Mouse (Mus musculus) kidney, embryonic 14.5 days (tissue): ENCODE data around the gene Schip1. TPM values are rescaled to one million over a fixed set of nuclear protein-coding genes. Genes with fewer than 3 reads are reported as not detected.
A peak's percentile ranks its signal among the peaks of the same experiment; 100 is the strongest.

Experiments
- ATAC-seq: fragments of 200-750 bp; cut with Nextera tagmentation; 2 replicates; pipeline ENCODE4 v1.8.0; 2017; ENCODE audit warnings: moderate number of reproducible peaks, mild to moderate bottlenecking, moderate TSS enrichment, moderate library complexity; ENCODE audit not compliant: low FRiP score, low TSS enrichment
- H3K27ac ChIP-seq: fragments of 300-500 bp; sonication (generic); 2 replicates; pipeline ENCODE4 v1.5.1; 2014; ENCODE audit warnings: low read depth, mild to moderate bottlenecking, low read length, moderate library complexity, mixed read lengths
- H3K27me3 ChIP-seq: fragments of 300-500 bp; sonication (generic); 2 replicates; pipeline ENCODE4 v1.6.1; 2014; ENCODE audit warnings: mild to moderate bottlenecking, low read length; ENCODE audit not compliant: control insufficient read depth, insufficient read depth
- H3K36me3 ChIP-seq: fragments of 300-500 bp; sonication (generic); 2 replicates; pipeline ENCODE4 v1.6.1; 2014; ENCODE audit warnings: low read length, mixed read lengths; ENCODE audit not compliant: control insufficient read depth, insufficient read depth
- H3K4me1 ChIP-seq: fragments of 300-500 bp; sonication (generic); 2 replicates; pipeline ENCODE4 v1.6.1; 2014; ENCODE audit warnings: low read length, mixed read lengths; ENCODE audit not compliant: control insufficient read depth, insufficient read depth
- H3K4me2 ChIP-seq: fragments of 300-500 bp; sonication (generic); replicated peaks from 2 replicates; pipeline ENCODE4 v1.6.1; 2014; ENCODE audit warnings: low read depth, mild to moderate bottlenecking, low read length
- H3K4me3 ChIP-seq: fragments of 300-500 bp; sonication (generic); 2 replicates; pipeline ENCODE4 v1.5.1; 2014; ENCODE audit warnings: mild to moderate bottlenecking, low read length
- H3K9ac ChIP-seq: fragments of 300-500 bp; sonication (generic); 2 replicates; pipeline ENCODE4 v1.6.1; 2014; ENCODE audit warnings: low read depth, mild to moderate bottlenecking, low read length, moderate library complexity
- H3K9me3 ChIP-seq: fragments of 300-500 bp; sonication (generic); 2 replicates; pipeline ENCODE4 v1.6.1; 2016; ENCODE audit warnings: low read length; ENCODE audit not compliant: control insufficient read depth
- WGBS: fragments of 180-500 bp; shearing (Covaris S2); extraction: QIAGEN DNeasy Blood & Tissue Kit; methylation state at CpG from one replicate; pipeline ENCODE4 v1.1.7; 2014; 5-methylcytosine and 5-hydroxymethylcytosine counted together
- polyA plus RNA-seq: library from polyadenylated mRNA; unstranded; fragments of >200 nt; fragmentation: Nextera tagmentation; extraction: Ambion mirVana; gene quantifications from 2 replicates; pipeline ENCODE4 v1.2.1, GENCODE M21; 2014

Schip1 gene
- polyA plus RNA-seq, 1 experiment from 2014 or later, result 50.1 TPM

GRCm38 (mm10) chr3:68534571-68535051 lies 470.0 kb downstream of the Schip1 start:
- H3K9me3 ChIP-seq, result no peaks in the 10 kb centered on the region
- 33% methylated on average over 5 of the region's 7 CpGs for WGBS
- no peaks in the 10 kb centered on the region for H3K36me3 ChIP-seq
- no peaks in the 10 kb centered on the region for H3K27me3 ChIP-seq
- H3K27ac ChIP-seq, result peak overlapping the region; percentile 17; the same call in 1 of the 2 replicates
- no peak overlapping the region for H3K4me3 ChIP-seq
- ATAC-seq, result peak; percentile 46; the same call in 1 of the 2 replicates
- H3K4me1 ChIP-seq, result peaks cover 3% of the 10 kb centered on the region; the same call in 1 of the 2 replicates
- no peak overlapping the region for H3K9ac ChIP-seq
- H3K4me2 ChIP-seq, result no peak overlapping the region

- Histone ChIP-seq H3K4me2 (no peak overlapping the region), H3K27me3 (no peaks in the 10 kb centered on the region), H3K4me3 (no peak overlapping the region), H3K27ac (peak overlapping the region; percentile 17; the same call in 1 of the 2 replicates), H3K36me3 (no peaks in the 10 kb centered on the region), H3K9me3 (no peaks in the 10 kb centered on the region), H3K4me1 (peaks cover 3% of the 10 kb centered on the region; the same call in 1 of the 2 replicates), H3K9ac (no peak overlapping the region)
- 85% methylated on average over 7 of the region's 7 CpGs for WGBS
- ATAC-seq, result no peak
Measured at GRCm38 (mm10) chr3:68535160-68535728, 470.6 kb downstream of the Schip1 start.

GRCm38 (mm10) chr3:68536071-68536470 lies 471.5 kb downstream of the Schip1 start:
- WGBS, result 67% methylated on average over 3 of the region's 3 CpGs
- no peaks in the 10 kb centered on the region for H3K9me3 ChIP-seq
- H3K27ac ChIP-seq, result no peak overlapping the region
- no peak overlapping the region for H3K4me3 ChIP-seq
- H3K36me3 ChIP-seq, result no peaks in the 10 kb centered on the region
- no peak overlapping the region for H3K9ac ChIP-seq
- no peaks in the 10 kb centered on the region for H3K27me3 ChIP-seq
- ATAC-seq, result no peak
- H3K4me1 ChIP-seq, result peaks cover 3% of the 10 kb centered on the region; the same call in 1 of the 2 replicates
- no peak overlapping the region for H3K4me2 ChIP-seq

- no peak overlapping the region for H3K9ac ChIP-seq
- no peaks in the 10 kb centered on the region for H3K9me3 ChIP-seq
- no peak overlapping the region for H3K4me3 ChIP-seq
- ATAC-seq, result no peak
- H3K27me3 ChIP-seq, result no peaks in the 10 kb centered on the region
- WGBS, result 87% methylated on average over 8 of the region's 8 CpGs
- no peak overlapping the region for H3K4me2 ChIP-seq
- no peaks in the 10 kb centered on the region for H3K4me1 ChIP-seq
- no peaks in the 10 kb centered on the region for H3K36me3 ChIP-seq
- no peak overlapping the region for H3K27ac ChIP-seq
Measured at GRCm38 (mm10) chr3:68541688-68542087, 477.1 kb downstream of the Schip1 start.

- Histone ChIP-seq H3K4me2 (peak overlapping the region; percentile 37), H3K27ac (no peak overlapping the region), H3K27me3 (no peaks in the 10 kb centered on the region), H3K9ac (no peak overlapping the region), H3K36me3 (no peaks in the 10 kb centered on the region), H3K9me3 (no peaks in the 10 kb centered on the region), H3K4me1 (no peaks in the 10 kb centered on the region), H3K4me3 (peak overlapping the region; percentile 21; the same call in 1 of the 2 replicates)
- 6% methylated on average over 7 of the region's 7 CpGs for WGBS
- peak; percentile 90 for ATAC-seq
Measured at GRCm38 (mm10) chr3:68542944-68543501, 478.4 kb downstream of the Schip1 start.

- no peak; the same call in 1 of the 2 replicates for ATAC-seq
- no peaks in the 10 kb centered on the region for H3K36me3 ChIP-seq
- H3K9ac ChIP-seq, result no peak overlapping the region
- no peak overlapping the region for H3K4me2 ChIP-seq
- 58% methylated on average over 7 of the region's 7 CpGs for WGBS
- no peaks in the 10 kb centered on the region for H3K4me1 ChIP-seq
- no peak overlapping the region for H3K4me3 ChIP-seq
- no peak overlapping the region for H3K27ac ChIP-seq
- no peaks in the 10 kb centered on the region for H3K9me3 ChIP-seq
- no peaks in the 10 kb centered on the region for H3K27me3 ChIP-seq
Measured at GRCm38 (mm10) chr3:68544811-68545210, 480.2 kb downstream of the Schip1 start.

- ATAC-seq, result no peak
- Histone ChIP-seq H3K9me3 (no peaks in the 10 kb centered on the region), H3K9ac (no peak overlapping the region), H3K4me1 (no peaks in the 10 kb centered on the region), H3K4me3 (no peak overlapping the region), H3K36me3 (no peaks in the 10 kb centered on the region), H3K4me2 (no peak overlapping the region), H3K27ac (no peak overlapping the region), H3K27me3 (no peaks in the 10 kb centered on the region)
- 57% methylated on average over 6 of the region's 6 CpGs for WGBS
Measured at GRCm38 (mm10) chr3:68545898-68546297, 481.3 kb downstream of the Schip1 start.

GRCm38 (mm10) chr3:68555087-68555662 lies 490.6 kb downstream of the Schip1 start:
- H3K27me3 ChIP-seq, result no peaks in the 10 kb centered on the region
- no peak for ATAC-seq
- 65% methylated on average over 4 of the region's 4 CpGs for WGBS
- H3K4me2 ChIP-seq, result no peak overlapping the region
- H3K4me3 ChIP-seq, result no peak overlapping the region
- no peak overlapping the region for H3K27ac ChIP-seq
- no peaks in the 10 kb centered on the region for H3K36me3 ChIP-seq
- H3K9me3 ChIP-seq, result no peaks in the 10 kb centered on the region
- H3K9ac ChIP-seq, result no peak overlapping the region
- no peaks in the 10 kb centered on the region for H3K4me1 ChIP-seq

- H3K4me1 ChIP-seq, result no peaks in the 10 kb centered on the region
- no peak overlapping the region for H3K27ac ChIP-seq
- no peak overlapping the region for H3K4me3 ChIP-seq
- H3K4me2 ChIP-seq, result no peak overlapping the region
- no peaks in the 10 kb centered on the region for H3K9me3 ChIP-seq
- H3K36me3 ChIP-seq, result no peaks in the 10 kb centered on the region
- H3K9ac ChIP-seq, result no peak overlapping the region
- 92% methylated on average over 9 of the region's 9 CpGs for WGBS
- ATAC-seq, result no peak
- H3K27me3 ChIP-seq, result no peaks in the 10 kb centered on the region
Measured at GRCm38 (mm10) chr3:68556891-68557290, 492.3 kb downstream of the Schip1 start.
